Mouse (Mus musculus) right cerebral cortex, postnatal 10 days (tissue): ENCODE data around the gene Lrig2.
"Not testable (repeated sequence)": the region's sequence is repeated elsewhere in the genome, so short reads cannot be mapped to it uniquely, and the experiment has no call there.

Experiments
- DNase-seq, 2 experiments: peaks; one replicate each; pipeline ENCODE4 v3.0.0; 2021; ENCODE audit warnings: low spot score in 2 of 2

Lrig2 gene

DNA sequence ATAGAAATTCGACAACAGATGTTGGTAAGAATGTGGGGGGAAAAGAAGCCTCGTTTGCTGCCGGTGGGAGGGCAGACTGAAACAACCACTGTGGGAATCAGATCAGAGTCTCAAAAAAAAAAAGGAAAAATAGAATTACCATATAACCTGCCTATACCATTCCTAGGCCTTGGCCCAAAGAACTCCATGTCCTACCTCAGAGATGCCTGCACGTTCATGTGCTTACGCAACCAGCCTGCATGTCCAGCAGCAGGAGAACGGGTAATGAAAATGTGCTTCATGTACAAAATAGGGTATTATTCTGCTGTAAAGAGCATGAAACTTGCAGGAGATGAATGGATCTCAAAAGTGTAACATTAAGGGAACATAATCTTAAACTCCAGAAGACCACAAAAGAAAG is 79.1 kb downstream of the Lrig2 start:
- DNase-seq = no peak

DNA sequence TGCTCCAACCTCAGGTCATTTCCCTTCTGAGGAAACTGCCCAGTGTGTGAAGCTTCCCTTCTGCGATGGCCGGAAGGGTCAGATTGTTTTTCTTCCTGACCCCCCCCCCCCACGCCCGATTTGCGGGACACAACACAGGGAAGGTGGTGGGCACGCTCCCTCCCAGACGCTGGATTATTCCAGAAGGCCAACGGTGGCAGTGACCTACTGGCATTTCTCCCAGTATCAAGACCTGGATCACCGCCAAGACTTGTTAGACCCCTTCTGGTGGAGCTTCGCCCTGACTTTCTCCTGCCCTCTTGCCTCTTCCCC is 79.9 kb downstream of the Lrig2 start:
- peak in 1 of 2 experiments; percentile 54 for DNase-seq

DNA sequence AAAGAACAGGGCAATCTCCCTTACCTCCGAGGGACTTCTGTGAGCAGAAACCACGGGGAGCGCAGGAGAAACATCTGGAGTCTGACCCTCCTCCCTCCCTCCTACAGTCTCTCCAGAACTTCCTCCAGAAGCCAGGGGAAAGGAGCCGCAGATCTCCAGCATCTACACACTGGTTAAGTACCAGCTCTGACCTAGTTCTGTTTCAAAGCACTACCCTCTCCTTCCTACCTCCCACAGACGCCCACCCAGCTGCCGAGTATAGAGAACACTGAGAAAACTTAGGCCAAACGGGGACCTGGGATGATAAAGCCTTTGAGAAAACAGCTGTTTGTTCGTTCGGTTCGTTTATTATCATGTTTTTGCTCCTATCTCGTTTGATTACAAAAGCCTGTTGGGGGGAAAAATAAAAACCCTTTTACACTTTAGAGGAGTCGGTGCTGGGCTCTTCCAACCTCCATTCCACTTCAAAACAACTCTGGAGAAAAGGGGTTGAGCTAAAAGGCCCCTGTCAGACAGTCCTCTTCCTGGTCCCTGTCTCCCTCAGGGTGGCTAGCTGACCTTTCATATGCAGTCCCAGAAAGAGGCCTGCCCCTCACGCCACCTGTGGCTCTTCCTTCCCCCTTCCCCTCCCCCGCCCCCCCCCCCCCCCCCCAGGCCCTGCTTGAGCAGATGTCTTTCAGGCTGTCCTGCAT is 80.4 kb downstream of the Lrig2 start:
- DNase-seq = no peak

DNA sequence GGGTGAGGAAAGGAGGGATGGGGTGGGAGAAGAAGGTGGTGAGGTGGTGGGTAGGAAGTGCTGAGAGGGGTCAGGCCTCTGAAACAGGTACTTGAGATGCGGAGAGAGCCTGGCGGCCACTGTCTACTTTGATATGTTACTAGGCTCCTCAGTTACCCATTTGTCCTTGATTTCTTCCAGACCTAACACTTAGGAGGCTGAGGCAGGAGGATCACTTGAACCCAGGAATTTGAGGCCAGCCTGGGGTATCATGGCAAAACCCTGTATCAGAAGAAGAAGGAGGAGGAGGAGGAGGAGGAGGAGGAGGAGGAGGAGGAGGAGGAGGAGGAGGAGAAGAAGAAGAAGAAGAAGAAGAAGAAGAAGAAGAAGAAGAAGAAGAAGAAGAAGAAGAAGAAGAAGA is 84.4 kb downstream of the Lrig2 start:
- not testable (repeated sequence) for DNase-seq

DNA sequence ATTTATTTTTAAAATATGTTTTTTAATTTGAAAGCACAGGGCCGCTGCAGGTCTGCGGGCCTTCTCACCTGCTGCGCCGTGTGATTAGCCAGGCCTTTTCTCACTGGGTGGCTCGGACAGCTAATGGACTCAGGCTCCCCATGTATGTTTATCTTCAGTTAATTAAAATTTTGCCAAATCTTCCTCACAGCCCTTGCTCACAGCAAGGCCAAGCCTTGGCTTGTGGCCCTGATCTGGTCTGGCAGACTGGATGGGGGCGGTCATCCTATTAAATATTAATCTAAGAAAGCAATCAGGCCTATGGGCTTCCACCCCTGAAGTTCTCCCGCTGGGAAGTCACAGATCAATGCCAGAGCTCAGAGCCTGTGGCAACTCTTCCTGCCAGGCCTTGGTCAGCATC is 87.4 kb downstream of the Lrig2 start:
- DNase-seq = no peak

DNA sequence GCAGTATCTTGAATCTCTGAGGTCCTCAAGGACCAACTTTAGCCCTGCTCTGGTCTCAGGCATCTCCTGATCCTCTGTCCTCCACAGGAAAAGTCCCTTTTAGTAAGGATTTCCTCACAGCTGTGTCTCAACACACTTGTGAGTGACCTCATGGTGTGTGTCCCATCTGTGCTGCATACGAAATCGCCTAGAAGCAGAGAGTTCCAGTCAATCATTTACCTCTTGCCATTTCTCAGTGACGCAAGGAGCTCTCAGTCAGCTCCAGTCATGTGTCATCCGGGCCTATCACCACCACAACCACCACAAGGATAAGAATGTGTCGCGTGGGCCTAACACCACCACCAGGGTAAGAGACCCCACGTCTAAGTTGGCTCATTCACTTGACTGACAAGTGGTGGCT is 90.8 kb downstream of the Lrig2 start:
- DNase-seq = no peak

DNA sequence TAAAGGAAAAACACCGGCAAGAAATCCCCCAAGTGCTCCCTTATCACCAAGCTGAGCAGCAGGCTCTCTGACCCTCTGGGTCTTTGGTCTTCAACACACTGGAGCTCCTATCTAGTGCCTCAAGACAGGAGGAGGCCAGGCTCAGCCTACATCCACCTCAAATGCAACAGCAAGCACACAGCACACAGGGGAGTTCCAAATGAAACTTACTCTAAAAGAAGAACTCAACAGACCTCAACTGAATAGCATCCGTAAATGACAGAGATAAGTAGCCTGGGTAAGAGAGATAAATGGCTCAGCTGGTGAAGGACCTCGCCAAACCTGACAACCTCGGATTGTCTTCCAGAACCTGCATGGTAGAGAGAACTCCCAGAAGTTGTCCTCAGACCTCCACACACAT is 91.7 kb downstream of the Lrig2 start:
- no peak for DNase-seq

DNA sequence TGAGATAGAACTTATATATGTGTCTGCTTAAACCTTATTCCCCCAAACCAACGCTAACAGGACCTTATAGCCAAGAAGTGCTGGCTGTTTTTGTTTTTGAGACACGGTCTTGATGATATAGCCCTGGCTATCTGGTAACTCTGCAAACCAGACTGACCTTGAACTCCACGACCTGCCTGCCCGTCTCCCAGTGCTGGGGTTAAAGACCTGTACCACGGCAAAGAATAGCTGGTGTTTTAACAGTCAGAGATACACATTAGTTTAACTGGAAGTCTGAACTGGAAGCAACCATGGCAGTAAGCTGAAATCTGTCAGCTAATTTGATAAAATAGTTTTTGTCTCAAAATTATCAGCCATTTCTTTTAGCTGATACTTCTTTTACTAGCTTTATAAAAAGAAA is 94.9 kb downstream of the Lrig2 start:
- DNase-seq = no peak

DNA sequence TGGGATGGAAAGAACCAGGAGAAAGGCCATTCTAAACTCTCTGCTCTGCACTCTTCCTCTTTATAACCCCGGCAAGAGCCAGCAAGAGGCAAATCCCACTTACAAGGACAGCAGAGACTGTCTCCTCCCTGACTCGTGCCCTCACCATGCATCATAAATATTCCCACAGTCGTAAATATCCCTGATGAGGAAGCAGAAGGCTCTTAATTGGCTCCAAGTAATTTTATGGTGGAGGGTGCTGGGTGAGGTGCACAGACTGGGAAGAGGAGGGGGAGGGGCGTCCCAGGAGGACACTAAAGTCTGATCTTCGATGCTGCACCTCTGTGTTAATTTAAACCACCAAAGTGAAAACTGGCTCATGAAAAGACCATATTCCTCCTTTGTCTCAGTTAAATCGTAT is 99.2 kb downstream of the Lrig2 start:
- DNase-seq = no peak

DNA sequence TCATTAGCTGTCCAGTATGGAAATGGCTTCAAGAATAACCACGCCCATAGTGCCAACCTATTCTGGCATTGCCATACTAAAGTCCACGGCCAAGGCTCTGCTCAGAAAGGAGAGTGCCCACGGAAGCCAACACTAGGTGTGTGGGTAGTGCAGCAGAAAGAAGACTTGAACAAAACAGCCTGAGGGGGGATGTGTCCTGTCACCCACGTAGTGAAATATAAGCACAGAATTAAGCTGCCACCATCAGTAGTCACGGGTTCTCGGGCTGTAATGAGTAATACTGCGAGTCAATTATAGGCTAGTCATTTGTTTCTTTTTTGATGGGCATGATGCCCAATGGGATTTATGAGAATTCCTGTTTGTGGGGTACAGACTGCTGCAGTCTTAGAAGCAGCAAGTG is 104.2 kb downstream of the Lrig2 start:
- DNase-seq = no peak

DNA sequence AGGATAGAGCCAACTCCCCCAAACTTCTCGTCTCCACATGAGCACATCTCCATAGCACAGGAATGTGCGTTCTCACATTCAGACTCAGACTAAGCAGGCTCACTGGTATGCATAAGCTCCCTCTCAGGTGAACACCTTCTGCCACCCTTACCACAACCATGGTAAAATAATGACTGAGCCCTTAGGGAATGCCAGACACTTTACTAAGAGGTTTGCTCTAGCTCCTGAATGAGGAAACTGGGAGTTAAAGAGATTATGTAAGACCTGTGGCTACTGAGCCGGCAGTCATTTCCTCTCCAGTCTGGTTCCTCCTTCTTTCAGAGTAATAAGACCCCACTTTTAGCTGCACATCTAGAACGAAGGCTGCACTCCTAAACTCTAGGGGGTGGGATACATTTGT is 108.1 kb downstream of the Lrig2 start:
- DNase-seq = no peak

DNA sequence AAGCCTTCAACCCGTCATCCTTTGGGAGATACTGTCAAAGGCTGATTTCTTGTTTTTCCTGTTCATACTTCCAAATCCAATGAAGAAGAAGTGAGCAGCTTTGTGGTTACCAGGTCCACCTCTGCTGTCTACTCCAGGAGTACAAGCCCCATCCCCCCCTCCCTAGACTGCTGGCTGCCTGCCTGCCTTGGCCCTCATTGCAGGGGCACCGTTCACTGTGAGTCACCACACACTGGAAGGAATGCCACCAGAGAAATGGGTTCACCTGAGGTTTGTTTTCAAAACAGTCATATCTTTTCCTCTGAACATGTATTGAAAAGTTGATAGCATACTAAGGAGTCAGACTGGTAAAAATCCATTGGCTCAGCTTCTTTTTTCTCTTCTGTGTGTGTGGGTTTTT is 110.5 kb downstream of the Lrig2 start:
- no peak for DNase-seq

DNA sequence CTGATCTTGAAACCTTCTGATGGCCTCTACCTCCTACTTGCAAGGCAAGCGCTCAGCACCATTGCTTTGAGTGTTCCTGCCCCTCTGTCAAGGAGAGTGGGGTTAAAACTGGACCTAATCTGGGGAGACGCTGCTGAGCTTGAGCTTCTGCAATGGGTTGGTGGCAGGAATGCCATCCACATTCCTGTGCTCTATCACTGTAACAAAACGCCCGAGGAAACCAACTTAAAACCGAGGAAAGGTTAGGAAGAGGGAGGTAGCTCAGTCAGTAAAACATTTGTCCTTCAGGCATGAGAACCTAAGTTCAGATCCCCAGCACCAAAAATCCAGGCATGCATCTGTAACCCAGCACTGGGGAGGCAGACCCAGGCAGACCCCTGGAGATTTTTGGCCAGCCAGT is 111.6 kb downstream of the Lrig2 start:
- DNase-seq = no peak

DNA sequence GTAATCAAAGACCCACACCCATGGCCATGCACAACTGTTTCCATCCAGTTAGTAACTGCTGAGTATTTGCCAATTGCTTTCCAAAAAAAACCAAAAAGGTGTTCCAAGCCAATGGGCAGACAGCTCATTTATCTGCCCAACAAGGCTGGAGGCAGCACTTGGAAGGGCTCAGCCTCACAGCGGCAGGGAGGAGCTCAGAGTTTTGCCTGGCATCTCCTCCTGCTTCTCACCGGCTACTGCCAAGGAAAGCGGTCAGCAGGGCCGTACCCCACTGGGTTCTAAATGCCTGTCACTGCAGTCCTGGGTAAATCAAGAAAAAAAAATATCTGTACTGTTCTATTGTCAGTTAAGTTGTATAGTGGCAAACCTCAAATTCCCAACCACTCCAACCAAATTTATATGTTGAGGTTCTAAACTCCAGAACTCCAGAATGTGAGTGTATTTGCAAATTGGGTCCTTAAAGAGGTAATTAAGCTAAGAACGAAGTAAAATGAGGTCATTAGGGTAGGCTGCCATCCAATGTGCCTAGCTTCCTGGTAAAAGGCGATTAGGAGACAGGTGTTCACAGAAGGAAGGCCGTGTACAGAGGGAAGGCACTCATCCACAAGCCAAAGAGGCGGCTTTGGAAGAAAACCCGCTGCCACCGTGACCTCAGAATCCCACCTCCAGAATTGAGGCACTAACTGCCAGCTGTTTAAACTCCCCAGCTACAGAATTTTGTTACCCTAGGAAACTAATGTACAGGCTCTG is 112.2 kb downstream of the Lrig2 start:
- DNase-seq = no peak

DNA sequence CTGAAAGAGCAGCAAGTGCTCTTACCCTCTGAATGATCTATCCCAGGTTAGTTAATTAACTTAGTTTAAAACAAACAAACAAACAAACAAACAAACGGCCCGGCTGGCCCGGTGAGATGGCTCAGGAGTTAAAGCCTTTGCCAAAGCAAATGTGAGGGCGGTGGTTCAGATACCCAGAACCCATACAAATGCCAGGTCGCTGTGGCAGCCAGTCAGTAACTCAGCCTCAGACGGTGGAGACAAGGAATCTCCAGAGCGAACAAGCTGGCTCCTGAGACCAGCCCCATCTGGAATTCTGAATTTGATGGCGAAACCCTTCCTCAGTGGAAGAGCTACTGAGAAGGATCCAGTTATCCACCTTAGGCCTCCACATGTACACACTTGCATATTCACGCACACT is 114.4 kb downstream of the Lrig2 start:
- DNase-seq = no peak

DNA sequence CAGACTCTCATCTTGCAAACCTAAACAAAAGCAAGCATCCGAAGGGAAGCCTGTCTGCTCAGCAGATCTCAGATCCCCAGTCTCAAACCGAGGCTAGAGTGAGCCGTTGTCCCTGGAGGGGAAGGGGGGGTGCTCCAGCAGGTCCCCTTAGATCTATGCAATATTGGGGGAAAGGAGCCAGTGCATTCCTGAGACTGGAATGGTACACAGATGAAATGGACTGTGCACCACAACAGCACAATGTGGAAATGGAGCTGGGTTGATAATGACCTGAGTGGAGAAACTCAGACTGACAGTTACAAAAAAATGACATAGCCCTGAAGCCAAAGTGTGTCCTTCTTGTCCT is 115.0 kb downstream of the Lrig2 start:
- no peak for DNase-seq

DNA sequence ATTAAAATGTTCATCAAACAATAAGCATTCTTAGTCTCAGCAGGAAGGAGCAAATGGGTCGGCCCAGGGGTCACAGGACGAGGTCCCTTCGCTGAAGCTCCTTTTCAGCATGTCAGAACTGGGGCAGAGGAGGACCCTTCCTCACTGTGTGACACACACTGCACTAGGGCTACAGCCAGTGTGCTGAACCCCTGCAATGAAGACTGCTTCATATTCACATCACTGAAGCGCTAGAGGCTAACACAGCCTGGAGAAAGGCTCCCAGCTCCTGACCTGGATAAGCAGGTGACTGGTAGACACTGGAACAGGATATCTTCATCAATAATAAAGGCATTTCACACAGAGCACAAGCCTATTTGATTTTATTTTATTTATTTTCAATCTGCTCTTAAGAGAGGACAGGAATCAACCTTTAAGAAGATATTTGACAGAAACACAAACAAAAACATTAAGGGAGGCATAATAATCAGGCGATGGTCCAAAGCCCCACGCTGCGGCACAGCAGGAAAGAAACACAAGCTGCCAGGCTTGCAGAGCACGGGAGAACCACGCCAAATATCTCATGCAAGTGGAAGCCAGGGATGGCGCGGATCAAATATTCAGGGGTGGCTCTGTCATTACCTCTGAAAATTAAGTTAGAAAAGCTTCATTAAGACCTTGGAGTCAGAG is 115.5 kb downstream of the Lrig2 start:
- peak in 1 of 2 experiments; percentile 49 for DNase-seq

DNA sequence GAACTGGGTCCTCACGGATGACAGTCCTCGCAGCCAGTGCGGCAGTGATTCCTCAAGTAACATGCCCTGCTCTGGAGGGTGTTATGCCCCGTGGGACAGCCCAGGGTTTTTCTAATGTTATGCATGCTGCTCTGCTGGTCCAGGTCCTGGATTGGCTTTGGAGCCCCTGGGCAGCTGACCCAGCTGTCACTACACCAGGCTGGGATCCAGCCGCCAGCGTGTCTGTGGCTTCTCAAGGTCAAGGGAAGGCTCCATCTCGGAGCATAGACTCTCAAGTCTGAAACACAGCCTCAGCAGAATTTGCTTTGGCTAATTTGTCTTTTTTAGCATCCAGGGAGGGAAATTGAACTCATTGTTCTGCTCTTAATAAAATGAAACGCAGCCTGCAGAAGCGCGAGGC is 121.6 kb downstream of the Lrig2 start:
- no peak for DNase-seq

DNA sequence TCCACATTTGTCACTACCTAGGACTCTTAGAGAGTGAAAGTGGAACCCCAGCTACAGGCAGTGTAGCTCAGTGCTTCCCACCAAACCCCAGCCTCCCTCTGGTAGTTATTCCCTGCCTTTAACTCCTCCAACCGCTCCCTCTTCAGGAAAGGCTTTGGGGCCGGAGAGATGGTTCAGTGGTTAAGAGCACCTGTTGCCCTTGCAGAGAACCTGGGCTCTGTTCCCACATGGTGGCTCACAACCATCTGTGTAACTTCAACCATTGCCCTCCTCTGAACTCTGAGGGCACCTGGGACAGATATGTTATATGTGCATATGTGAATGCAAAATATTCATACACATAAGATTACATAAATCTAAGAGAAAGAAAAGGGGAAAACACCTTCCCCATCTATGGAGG is 122.3 kb downstream of the Lrig2 start:
- DNase-seq = no peak

DNA sequence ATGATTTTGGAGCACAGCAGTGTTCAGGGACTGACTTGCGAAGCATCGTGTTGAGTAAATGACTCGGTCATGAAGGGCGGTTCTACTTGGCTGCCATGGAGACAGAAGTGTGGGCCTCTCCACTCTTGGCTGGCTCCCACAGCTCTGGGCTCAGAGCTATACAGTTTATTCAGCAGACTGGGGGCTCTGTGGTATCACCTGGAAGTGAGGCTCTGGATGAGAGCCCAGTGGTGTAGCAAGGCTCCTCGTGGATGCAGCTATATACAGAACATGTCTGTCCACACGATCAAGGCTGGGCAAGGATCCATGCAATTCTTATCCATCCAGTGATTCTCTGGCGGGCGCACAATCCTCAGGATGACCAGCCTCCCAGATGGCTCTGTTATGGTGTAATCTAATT is 126.1 kb downstream of the Lrig2 start:
- peak; percentile 71 to 82 for DNase-seq

DNA sequence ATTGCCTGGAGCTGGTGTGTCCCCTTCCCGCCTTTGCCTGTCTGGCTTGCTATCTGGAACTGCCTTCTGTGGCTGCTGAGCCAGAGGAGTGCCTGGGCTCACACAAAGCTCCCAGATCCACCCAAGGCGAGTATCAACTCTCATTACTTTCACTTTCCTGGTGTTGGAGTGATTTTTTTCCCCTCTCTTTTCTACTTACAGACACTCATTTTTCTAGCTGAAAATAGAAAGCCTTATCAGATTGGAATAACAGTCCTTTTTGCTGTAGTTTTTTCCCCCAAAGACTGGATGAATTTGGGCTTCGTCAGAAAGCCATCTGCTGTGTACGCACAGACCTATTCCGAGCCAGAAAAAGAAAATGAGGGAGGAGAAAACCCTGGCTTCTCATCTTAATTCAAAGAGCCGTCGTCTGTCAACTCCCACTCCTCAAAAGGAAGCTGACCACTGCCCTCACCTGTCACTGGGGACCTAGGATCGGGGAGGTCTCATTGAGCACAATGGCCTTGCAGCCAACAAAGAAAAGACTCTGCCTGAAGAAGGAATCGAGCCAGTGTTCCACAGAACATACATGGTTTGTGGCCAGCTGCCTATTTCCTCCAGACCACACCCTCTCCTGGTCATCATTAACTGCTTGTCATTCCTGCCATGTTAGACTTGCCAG is 127.9 kb downstream of the Lrig2 start:
- peak; percentile 52 to 72 for DNase-seq

DNA sequence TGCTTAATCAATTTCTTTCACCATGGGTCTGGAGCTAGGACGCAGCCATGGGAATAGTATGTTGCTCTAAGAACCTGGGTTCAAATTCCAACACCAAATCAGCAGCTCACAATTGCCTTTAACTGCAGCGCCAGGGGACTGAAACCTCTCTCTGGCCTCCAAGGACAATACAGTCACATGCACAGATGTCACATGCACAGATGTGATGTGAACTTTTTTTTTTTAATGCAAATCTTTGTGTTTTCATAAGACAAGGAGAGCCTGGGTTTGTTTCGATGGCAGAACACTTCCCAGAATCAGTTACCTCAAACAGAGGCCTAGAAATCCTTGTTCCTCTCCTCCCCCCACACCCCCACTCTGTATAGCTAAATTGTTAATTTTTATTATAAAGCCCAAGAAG is 133.5 kb downstream of the Lrig2 start:
- no peak for DNase-seq

DNA sequence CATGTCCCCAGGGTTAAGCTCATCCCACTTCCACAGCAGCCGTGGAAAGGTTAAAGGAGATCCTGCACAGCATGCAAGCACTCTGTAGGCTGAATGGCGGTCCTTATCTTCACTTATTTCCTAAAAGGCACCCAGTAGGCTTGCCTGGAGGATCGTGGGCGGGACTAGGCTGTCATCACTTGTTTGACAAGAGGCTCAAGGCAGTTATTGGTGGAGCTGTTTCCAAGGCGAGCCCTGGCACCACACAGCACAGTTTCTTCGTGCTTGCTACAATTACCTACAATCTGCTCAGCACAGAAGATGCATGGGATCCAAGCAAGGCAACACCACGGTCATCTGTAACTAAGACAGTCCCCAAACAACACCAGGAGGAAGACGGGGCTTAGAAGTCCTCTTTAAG is 137.8 kb downstream of the Lrig2 start:
- peak; percentile 46 to 65 for DNase-seq
